Mouse (Mus musculus) embryonic facial prominence, embryonic 10.5 days (tissue): ENCODE measurements at regions not wholly inside any gene's neighbourhood (a gene's known extent, or its start where the extent isn't known, plus 50 kb on each side); places are given as distances from the start of the nearest gene placed in this dataset.

Experiments used
- DNase-seq: peaks from one replicate; pipeline ENCODE4 v3.0.0-alpha.2; 2017; ENCODE audit warnings: low spot score
- H3K27ac ChIP-seq: fragments of 300-500 bp; sonication (generic); replicated peaks from 2 replicates; pipeline ENCODE4 v1.5.1; 2016; ENCODE audit warnings: mild to moderate bottlenecking
- H3K27me3 ChIP-seq: fragments of 300-500 bp; sonication (generic); replicated peaks from 2 replicates; pipeline ENCODE4 v1.6.1; 2016; ENCODE audit warnings: low read depth, mild to moderate bottlenecking; ENCODE audit not compliant: poor library complexity, severe bottlenecking
- H3K36me3 ChIP-seq: fragments of 300-500 bp; sonication (generic); replicated peaks from 2 replicates; pipeline ENCODE4 v1.6.1; 2016; ENCODE audit warnings: mild to moderate bottlenecking, moderate library complexity
- H3K4me1 ChIP-seq: fragments of 300-500 bp; sonication (generic); 2 replicates; pipeline ENCODE4 v1.6.1; 2016
- H3K4me3 ChIP-seq: fragments of 300-500 bp; sonication (generic); 2 replicates; pipeline ENCODE4 v1.5.1; 2016; ENCODE audit warnings: mild to moderate bottlenecking, moderate library complexity
- H3K9me3 ChIP-seq: fragments of 300-500 bp; sonication (generic); 2 replicates; pipeline ENCODE4 v1.6.1; 2016; ENCODE audit warnings: mild to moderate bottlenecking
- WGBS: fragments of 180-500 bp; shearing (Covaris S2); methylation state at CpG from one replicate; pipeline ENCODE4 v1.1.7; 2016; 5-methylcytosine and 5-hydroxymethylcytosine counted together

- Histone ChIP-seq H3K36me3 (peaks cover 25% of the 10 kb centered on the region), H3K9me3 (peaks cover 64% of the 10 kb centered on the region), H3K4me1 (peaks cover 16% of the 10 kb centered on the region; the same call in 1 of the 2 replicates), H3K4me3 (peak overlapping the region; percentile 59; the same call in 1 of the 2 replicates), H3K27ac (peak overlapping the region; percentile 48), H3K27me3 (peaks cover 8% of the 10 kb centered on the region; the same call in 1 of the 2 replicates)
- WGBS, result 75% methylated on average over 8 of the region's 8 CpGs
- no peak for DNase-seq
Measured at GRCm38 (mm10) chr12:109539046-109539445, 61.1 kb downstream of the Rtl1 start.

GRCm38 (mm10) chr12:109538641-109539040 lies 61.5 kb downstream of the Rtl1 start:
- peak overlapping the region; percentile 48; the same call in 1 of the 2 replicates for H3K27ac ChIP-seq
- peaks cover 62% of the 10 kb centered on the region for H3K9me3 ChIP-seq
- WGBS, result 77% methylated on average over 3 of the region's 3 CpGs

GRCm38 (mm10) chr12:109536536-109536935 lies 63.6 kb downstream of the Rtl1 start:
- peaks cover 32% of the 10 kb centered on the region for H3K4me1 ChIP-seq
- 86% methylated on average over 3 of the region's 3 CpGs for WGBS
- no peak overlapping the region for H3K27ac ChIP-seq
- peaks cover 17% of the 10 kb centered on the region for H3K27me3 ChIP-seq
- peaks cover 12% of the 10 kb centered on the region for H3K36me3 ChIP-seq
- no peak for DNase-seq
- H3K9me3 ChIP-seq, result peaks cover 42% of the 10 kb centered on the region
- H3K4me3 ChIP-seq, result no peak overlapping the region

More at GRCm38 (mm10) chr12:109538641-109539040, 61.5 kb downstream of the Rtl1 start:
- Histone ChIP-seq H3K36me3 (peaks cover 22% of the 10 kb centered on the region), H3K4me1 (peaks cover 17% of the 10 kb centered on the region; the same call in 1 of the 2 replicates), H3K27me3 (peaks cover 8% of the 10 kb centered on the region; the same call in 1 of the 2 replicates), H3K4me3 (peak overlapping the region; percentile 59; the same call in 1 of the 2 replicates)
- no peak for DNase-seq

GRCm38 (mm10) chr12:109532392-109532791 lies 67.7 kb downstream of the Rtl1 start:
- Histone ChIP-seq H3K4me1 (peaks cover 60% of the 10 kb centered on the region), H3K36me3 (0 out of 2 replicates have a peak, but pooled peaks cover 1% of the 10 kb centered on the region), H3K27me3 (peaks cover 9% of the 10 kb centered on the region; the same call in 1 of the 2 replicates), H3K9me3 (peaks cover 39% of the 10 kb centered on the region), H3K4me3 (no peak overlapping the region), H3K27ac (peak overlapping the region; percentile 60)
- WGBS, result 58% methylated on average over 8 of the region's 8 CpGs
- no peak for DNase-seq

- no peak overlapping the region for H3K4me3 ChIP-seq
- H3K36me3 ChIP-seq, result peaks cover 8% of the 10 kb centered on the region; the same call in 1 of the 2 replicates
- DNase-seq, result no peak
- H3K4me1 ChIP-seq, result peaks cover 63% of the 10 kb centered on the region
- WGBS, result 84% methylated on average over 8 of the region's 8 CpGs
- peaks cover 47% of the 10 kb centered on the region for H3K9me3 ChIP-seq
- H3K27me3 ChIP-seq, result peaks cover 9% of the 10 kb centered on the region; the same call in 1 of the 2 replicates
- no peak overlapping the region; the same call in 1 of the 2 replicates for H3K27ac ChIP-seq
Measured at GRCm38 (mm10) chr12:109531347-109532023, 68.6 kb downstream of the Rtl1 start.

GRCm38 (mm10) chr12:109530215-109531050 lies 69.7 kb downstream of the Rtl1 start:
- peak; percentile 51 for DNase-seq
- Histone ChIP-seq H3K9me3 (peaks cover 55% of the 10 kb centered on the region), H3K36me3 (peaks cover 12% of the 10 kb centered on the region; the same call in 1 of the 2 replicates), H3K4me3 (0 out of 2 replicates have a peak overlapping the region, but pooled peaks have one; percentile 5), H3K27me3 (peaks cover 9% of the 10 kb centered on the region; the same call in 1 of the 2 replicates), H3K27ac (peak overlapping the region; percentile 59), H3K4me1 (peaks cover 63% of the 10 kb centered on the region)
- WGBS, result 46% methylated on average over 19 of the region's 19 CpGs

- H3K27ac ChIP-seq, result no peak overlapping the region
- WGBS, result 49% methylated on average over 6 of the region's 6 CpGs
Measured at GRCm38 (mm10) chr12:109529501-109529900, 70.6 kb downstream of the Rtl1 start.

GRCm38 (mm10) chr12:109528966-109529365 lies 71.2 kb downstream of the Rtl1 start:
- peaks cover 9% of the 10 kb centered on the region; the same call in 1 of the 2 replicates for H3K27me3 ChIP-seq
- peaks cover 55% of the 10 kb centered on the region for H3K9me3 ChIP-seq
- 56% methylated on average over 5 of the region's 5 CpGs for WGBS
- H3K4me3 ChIP-seq, result no peak overlapping the region
- peaks cover 69% of the 10 kb centered on the region for H3K4me1 ChIP-seq
- DNase-seq, result no peak
- peaks cover 12% of the 10 kb centered on the region; the same call in 1 of the 2 replicates for H3K36me3 ChIP-seq
- no peak overlapping the region for H3K27ac ChIP-seq

More at GRCm38 (mm10) chr12:109529501-109529900, 70.6 kb downstream of the Rtl1 start:
- no peak for DNase-seq
- H3K4me1 ChIP-seq, result peaks cover 64% of the 10 kb centered on the region
- H3K9me3 ChIP-seq, result peaks cover 55% of the 10 kb centered on the region
- peaks cover 12% of the 10 kb centered on the region; the same call in 1 of the 2 replicates for H3K36me3 ChIP-seq
- H3K4me3 ChIP-seq, result no peak overlapping the region
- peaks cover 9% of the 10 kb centered on the region; the same call in 1 of the 2 replicates for H3K27me3 ChIP-seq

- Histone ChIP-seq H3K4me1 (peaks cover 72% of the 10 kb centered on the region), H3K4me3 (peak overlapping the region; percentile 51), H3K27ac (peak overlapping the region; percentile 67), H3K27me3 (peaks cover 9% of the 10 kb centered on the region; the same call in 1 of the 2 replicates), H3K9me3 (peaks cover 55% of the 10 kb centered on the region), H3K36me3 (peaks cover 12% of the 10 kb centered on the region; the same call in 1 of the 2 replicates)
- WGBS, result 54% methylated on average over 27 of the region's 27 CpGs
- peak; percentile 28 for DNase-seq
Measured at GRCm38 (mm10) chr12:109528263-109528545, 71.9 kb downstream of the Rtl1 start.

- H3K4me1 ChIP-seq, result peaks cover 71% of the 10 kb centered on the region
- peak; percentile 67 for DNase-seq
- H3K27me3 ChIP-seq, result peaks cover 7% of the 10 kb centered on the region; the same call in 1 of the 2 replicates
- 57% methylated on average over 29 of the region's 29 CpGs for WGBS
- peaks cover 12% of the 10 kb centered on the region; the same call in 1 of the 2 replicates for H3K36me3 ChIP-seq
- peak overlapping the region; percentile 67 for H3K27ac ChIP-seq
- H3K4me3 ChIP-seq, result peak overlapping the region; percentile 51
- peaks cover 55% of the 10 kb centered on the region for H3K9me3 ChIP-seq
Measured at GRCm38 (mm10) chr12:109527414-109528262, 72.5 kb downstream of the Rtl1 start.

GRCm38 (mm10) chr12:109525613-109526012 lies 73.0 kb downstream of the Dlk1 start:
- WGBS, result 62% methylated on average over 9 of the region's 9 CpGs

More at GRCm38 (mm10) chr12:109525613-109526012, 73.0 kb downstream of the Dlk1 start:
- peaks cover 48% of the 10 kb centered on the region for H3K9me3 ChIP-seq
- peaks cover 62% of the 10 kb centered on the region for H3K4me1 ChIP-seq
- no peaks in the 10 kb centered on the region for H3K27me3 ChIP-seq
- H3K4me3 ChIP-seq, result no peak overlapping the region
- peaks cover 12% of the 10 kb centered on the region; the same call in 1 of the 2 replicates for H3K36me3 ChIP-seq
- H3K27ac ChIP-seq, result no peak overlapping the region
- DNase-seq, result no peak
